Mouse (Mus musculus): ENCODE results near the gene Prl2c3.
"Not testable (repeated sequence)": the region's sequence is repeated elsewhere in the genome, so short reads cannot be mapped to it uniquely, and the experiment has no call there.

Gene Prl2c3

DNA sequence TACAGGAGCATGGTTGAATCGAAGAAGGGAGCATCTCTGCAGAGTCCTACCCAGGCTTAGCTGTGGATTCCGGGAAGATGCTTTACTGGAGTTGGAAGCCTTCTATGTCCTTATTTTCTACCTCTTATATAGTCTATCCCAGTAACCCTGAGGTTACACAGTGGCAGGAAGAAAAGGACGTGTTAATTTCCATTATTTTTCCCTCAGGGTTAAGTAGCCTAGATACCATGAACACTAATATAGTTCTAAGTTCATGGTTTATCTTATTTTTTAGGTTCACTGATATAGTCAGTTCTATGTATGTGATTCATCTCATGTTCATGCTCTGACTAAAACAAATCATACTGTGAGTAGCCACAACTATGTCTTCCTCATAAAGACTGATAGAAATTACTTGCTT lies at the start of gene Prl2c3:
Gene Prl2c3, minus strand, starts transcription at position 101 of the 400 bp plus-strand sequence.
- not testable (repeated sequence) for H3K27me3 ChIP-seq (ENCODE audit: control insufficient read depth, insufficient read depth, low read length, poor library complexity, severe bottlenecking); DNase-seq (ENCODE audit: low read depth, low spot score); H3K36me3 ChIP-seq (ENCODE audit: control insufficient read depth, insufficient read depth, low read length, poor library complexity, severe bottlenecking)

DNA sequence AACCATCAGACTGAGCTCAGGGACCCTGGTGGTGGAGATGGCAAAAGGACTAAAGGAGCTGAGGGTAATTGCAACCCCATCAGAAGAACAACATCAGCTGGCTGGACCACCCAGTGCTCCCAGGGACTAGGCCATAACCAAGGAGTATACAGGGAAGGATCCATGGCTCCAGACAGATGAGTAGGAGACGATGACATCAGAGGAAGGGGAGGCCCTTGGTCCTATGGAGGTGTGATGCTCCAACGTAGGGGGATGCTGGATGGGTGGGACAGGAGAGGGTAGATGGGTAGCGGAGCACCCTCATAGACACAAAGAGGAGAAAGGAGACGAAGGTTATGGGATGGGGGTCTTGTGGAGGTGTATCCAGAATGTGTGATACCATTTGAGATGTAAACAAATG lies 48.4 kb upstream of the Prl2c3 start:
- not testable (repeated sequence) for DNase-seq (ENCODE audit: low read depth, low spot score); H3K27me3 ChIP-seq (ENCODE audit: control insufficient read depth, insufficient read depth, low read length, poor library complexity, severe bottlenecking); H3K36me3 ChIP-seq (ENCODE audit: control insufficient read depth, insufficient read depth, low read length, poor library complexity, severe bottlenecking)

DNA sequence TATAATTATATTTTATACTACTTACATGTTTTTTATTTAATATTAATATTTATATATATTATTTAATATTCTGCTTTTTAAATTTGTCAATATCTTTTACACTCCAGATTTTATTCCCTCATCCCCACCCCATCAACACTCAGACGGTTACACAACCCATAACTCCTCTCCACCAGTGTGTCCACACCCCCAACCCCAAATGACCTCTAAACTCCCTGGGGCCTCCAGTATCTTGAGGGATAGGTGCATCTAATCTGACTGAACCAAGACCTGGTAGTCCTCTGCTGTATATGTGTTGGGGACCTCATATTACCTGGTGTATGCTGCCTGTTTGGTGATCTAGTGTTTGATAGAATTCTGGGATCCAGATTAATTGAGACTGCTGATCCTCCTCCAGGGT lies 44.8 kb upstream of the Prl2c3 start:
- not testable (repeated sequence) for H3K36me3 ChIP-seq (ENCODE audit: control insufficient read depth, insufficient read depth, low read length, poor library complexity, severe bottlenecking); DNase-seq (ENCODE audit: low read depth, low spot score); H3K27me3 ChIP-seq (ENCODE audit: control insufficient read depth, insufficient read depth, low read length, poor library complexity, severe bottlenecking)

DNA sequence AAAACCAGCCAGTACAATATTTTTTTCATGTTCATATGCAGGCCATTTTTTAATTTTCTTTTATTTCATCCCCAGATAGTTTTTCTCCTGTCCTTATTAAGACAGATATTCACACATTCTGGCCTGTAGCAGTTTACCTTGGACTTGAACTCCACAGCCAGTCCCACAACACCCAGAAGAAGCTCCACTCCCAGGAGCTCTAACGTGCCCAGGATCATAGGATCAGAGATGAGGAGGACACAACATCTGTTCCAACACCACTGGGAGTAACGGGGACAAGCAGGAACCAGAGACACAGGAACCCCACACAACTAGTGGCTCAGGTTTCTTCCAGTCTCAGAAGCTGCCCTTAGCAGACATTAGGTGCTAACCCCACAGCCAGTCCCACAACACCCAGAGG lies 37.7 kb upstream of the Prl2c3 start:
- H3K36me3 ChIP-seq (ENCODE audit: control insufficient read depth, insufficient read depth, low read length, poor library complexity, severe bottlenecking); DNase-seq (ENCODE audit: low read depth, low spot score); H3K27me3 ChIP-seq (ENCODE audit: control insufficient read depth, insufficient read depth, low read length, poor library complexity, severe bottlenecking): not testable (repeated sequence)

DNA sequence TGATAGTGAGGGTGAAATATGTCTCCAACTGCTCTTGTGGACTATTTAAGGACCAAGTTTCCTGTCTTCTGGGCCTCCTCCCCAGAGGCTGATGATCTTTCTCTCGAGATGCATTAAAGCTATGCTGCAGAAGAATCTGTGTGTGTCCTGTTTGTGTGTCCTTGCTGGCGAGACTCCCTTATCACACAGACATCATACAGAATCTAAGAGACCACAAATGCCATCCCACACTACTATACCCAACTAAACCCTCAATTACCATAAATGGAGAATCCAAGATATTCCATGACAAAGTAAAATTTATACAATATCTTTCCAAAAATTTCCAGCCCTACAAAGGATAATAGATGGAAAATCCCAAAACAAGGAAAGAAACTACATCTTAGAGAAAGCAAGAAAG lies 31.9 kb upstream of the Prl2c3 start:
- Histone ChIP-seq H3K36me3 (ENCODE audit: control insufficient read depth, insufficient read depth, low read length, poor library complexity, severe bottlenecking) (no peaks in the 10 kb centered on the region), H3K27me3 (ENCODE audit: control insufficient read depth, insufficient read depth, low read length, poor library complexity, severe bottlenecking) (no peaks in the 10 kb centered on the region)
- no peak for DNase-seq (ENCODE audit: low read depth, low spot score)

DNA sequence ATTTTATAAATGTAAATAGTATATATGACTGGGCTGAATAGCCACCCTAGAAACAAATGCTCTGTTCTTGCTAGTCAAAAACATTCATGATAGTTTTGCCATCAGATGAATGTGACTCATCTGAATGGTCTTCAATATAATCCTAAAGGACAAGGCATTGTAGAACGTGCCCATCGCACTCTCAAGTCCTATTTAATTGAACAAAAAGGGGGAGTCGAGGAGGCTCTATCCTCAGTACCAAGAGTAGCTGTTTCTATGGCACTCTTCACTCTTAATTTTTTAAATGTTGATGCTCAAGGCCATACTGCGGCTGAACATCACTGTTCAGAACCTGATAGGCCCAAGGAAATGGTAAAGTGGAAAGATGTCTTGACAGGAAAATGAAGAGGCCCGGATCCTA lies 29.2 kb upstream of the Prl2c3 start:
- Histone ChIP-seq H3K36me3 (ENCODE audit: control insufficient read depth, insufficient read depth, low read length, poor library complexity, severe bottlenecking) (no peaks in the 10 kb centered on the region), H3K27me3 (ENCODE audit: control insufficient read depth, insufficient read depth, low read length, poor library complexity, severe bottlenecking) (no peaks in the 10 kb centered on the region)
- no peak for DNase-seq (ENCODE audit: low read depth, low spot score)

DNA sequence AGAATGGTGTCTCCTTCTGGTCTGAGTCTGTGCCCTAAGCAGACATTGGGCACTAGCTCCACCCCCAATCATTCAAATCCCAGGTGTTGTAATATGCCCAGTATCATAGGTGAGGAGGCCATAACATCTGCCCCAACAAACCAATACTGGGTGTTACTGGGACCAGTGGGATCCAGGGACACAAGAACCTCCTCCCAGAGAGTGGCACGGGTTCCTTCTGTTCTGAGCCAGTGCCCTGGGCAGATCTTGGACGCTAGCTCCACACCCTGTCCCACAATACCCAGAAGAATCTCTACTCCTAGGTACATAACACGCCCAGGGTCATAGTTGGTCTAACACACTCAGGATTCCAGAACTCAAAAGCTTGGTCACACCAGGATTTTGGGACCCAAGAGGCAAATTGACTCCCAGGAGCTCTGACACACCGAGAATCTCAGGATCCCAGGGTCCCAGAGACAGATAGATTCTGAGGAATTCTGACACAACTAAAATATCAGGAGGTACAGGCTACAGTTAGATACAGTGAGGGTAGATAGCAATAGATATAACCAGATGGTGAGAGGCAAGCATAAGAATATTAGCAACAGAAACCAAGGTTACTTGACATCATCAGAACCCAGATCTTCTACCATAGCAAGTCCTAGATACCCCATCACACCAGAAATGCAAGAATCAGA lies 24.8 kb upstream of the Prl2c3 start:
- H3K27me3 ChIP-seq (ENCODE audit: control insufficient read depth, insufficient read depth, low read length, poor library complexity, severe bottlenecking); DNase-seq (ENCODE audit: low read depth, low spot score); H3K36me3 ChIP-seq (ENCODE audit: control insufficient read depth, insufficient read depth, low read length, poor library complexity, severe bottlenecking): not testable (repeated sequence)

DNA sequence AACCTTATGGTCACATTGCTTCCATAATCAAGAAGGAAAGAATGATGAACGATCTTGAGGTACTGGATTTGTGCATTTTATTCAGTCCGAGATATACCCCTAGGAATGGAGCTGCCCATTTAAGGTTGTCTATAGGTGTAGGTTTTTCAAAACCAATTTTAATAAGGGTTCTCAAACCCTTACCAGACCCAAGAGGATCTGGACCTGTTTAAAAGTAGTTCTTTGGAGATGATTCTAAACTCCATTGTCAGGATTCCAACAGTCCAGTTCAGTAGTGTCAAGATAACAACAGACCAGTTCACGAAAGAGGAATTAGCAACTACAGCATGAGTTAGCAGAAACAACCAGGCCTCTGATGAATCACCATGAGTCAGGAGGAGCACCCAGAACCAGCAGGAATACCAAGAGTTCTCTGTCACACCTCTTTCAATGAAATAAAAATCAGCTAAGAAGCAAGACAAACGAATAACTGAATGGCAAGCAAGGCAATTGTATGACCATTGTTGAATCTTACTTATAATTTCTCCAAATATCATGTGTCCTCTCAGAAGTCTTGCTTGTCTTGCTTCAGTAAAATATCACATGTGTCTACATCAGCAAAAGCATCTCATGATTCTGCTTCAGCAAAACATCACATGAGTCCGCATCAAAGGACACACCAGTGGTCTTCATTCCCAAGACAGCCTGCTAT lies 14.0 kb upstream of the Prl2c3 start:
- not testable (repeated sequence) for H3K36me3 ChIP-seq (ENCODE audit: control insufficient read depth, insufficient read depth, low read length, poor library complexity, severe bottlenecking); DNase-seq (ENCODE audit: low read depth, low spot score); H3K27me3 ChIP-seq (ENCODE audit: control insufficient read depth, insufficient read depth, low read length, poor library complexity, severe bottlenecking)

DNA sequence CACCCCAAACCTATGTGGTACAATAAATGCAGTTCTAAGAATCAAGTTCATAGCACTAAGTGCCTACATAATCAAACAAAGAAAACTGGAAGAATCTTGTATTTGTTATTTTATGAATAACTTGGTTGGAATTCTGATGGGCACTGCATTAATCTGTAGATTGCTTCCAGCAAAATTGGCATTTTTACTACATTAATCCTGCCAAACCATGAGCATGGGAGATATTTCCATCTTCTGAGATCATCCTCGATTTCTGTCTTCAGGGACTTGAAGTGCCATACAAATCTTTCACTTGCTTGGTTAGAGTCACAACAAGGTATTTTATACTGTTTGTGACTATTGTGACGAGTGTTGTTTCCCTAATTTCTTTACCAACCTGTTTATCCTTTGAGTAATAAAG lies 9.7 kb upstream of the Prl2c3 start:
- H3K27me3 ChIP-seq (ENCODE audit: control insufficient read depth, insufficient read depth, low read length, poor library complexity, severe bottlenecking): no peaks in the 10 kb centered on the region
- H3K36me3 ChIP-seq (ENCODE audit: control insufficient read depth, insufficient read depth, low read length, poor library complexity, severe bottlenecking): no peaks in the 10 kb centered on the region
- no peak for DNase-seq (ENCODE audit: low read depth, low spot score)

DNA sequence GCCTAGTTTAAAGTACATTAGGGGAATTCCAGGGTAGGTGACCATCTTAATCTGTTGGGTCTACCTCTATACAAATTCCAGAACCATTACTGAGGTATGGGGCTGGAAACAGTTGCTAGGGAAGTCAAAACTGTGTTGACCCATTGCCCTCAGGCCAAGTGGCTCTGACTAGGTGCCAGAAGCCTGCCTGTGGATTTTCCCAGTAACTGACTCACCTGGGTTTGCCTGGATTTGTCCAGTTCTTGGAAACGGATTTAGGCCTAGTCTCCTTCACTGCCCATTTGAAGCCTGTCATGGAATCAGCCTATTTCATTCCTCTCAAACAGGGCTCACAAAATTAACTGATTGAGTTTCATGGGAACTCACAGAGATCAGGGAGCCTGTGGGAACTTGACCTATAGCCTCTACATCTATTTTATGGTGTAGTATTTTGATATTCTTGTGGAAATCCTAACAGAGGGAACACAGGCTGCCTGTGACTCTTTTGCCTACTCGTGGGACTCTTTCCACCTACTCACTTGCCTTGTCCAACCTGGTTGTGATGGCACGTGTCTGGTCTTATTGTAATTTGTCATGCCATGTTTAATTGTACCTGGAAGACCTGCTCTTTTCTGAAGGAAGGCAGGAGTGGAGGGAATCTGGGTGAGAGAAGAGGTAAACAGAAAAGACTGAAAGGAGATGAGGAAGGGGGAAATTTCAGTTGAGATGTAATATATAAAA lies 9.1 kb upstream of the Prl2c3 start:
- H3K36me3 ChIP-seq (ENCODE audit: control insufficient read depth, insufficient read depth, low read length, poor library complexity, severe bottlenecking); DNase-seq (ENCODE audit: low read depth, low spot score); H3K27me3 ChIP-seq (ENCODE audit: control insufficient read depth, insufficient read depth, low read length, poor library complexity, severe bottlenecking): not testable (repeated sequence)

DNA sequence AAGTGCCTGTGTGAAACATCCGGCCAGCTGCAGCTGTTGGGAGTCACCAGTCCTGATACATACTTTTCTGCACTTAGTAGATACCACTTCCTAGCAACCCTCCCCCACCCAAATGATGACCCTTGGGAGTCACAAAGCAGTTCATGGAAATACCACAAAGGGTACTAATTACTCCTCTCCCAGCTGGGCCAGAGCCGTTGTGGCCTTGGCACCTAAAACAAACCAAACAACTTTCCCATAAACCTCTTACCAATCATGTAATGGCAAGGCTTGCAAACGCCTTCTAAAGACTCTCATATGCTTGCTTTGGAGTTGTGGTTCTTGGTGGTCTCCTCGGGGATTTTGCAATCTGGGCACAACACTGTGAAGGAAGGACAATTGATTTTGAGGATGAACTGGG lies 6.6 kb upstream of the Prl2c3 start:
- H3K36me3 ChIP-seq (ENCODE audit: control insufficient read depth, insufficient read depth, low read length, poor library complexity, severe bottlenecking); DNase-seq (ENCODE audit: low read depth, low spot score); H3K27me3 ChIP-seq (ENCODE audit: control insufficient read depth, insufficient read depth, low read length, poor library complexity, severe bottlenecking): not testable (repeated sequence)

DNA sequence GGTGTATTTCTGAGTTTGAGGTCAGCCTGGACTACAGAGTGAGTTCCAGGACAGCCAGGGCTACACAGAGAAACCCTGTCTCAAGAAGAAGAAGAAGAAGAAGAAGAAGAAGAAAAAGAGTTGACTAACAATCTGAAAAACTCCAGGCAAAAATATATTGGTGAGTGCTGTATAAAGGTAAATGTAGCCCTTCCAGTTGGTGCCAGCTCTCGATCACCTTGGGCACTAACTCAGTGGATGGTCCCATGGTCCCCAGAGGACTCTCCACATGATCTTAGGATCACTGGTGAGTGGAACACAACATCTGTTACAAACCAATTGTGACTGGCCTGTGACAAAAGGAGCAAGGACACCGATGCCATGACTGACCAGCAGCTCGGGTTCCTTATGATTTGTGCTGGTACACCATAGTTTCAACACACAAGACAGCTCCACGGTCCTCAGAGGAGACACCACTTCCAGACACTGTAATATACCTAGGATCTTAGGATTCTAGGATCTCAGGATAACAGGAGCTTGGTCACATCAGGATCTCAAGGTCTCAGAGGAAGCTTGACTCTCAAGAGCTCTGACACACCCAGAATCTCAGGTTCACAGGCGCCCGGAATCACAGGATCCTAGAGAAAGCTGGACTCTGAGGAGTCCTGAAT lies 30.3 kb downstream of the Prl2c3 start:
- H3K36me3 ChIP-seq (ENCODE audit: control insufficient read depth, insufficient read depth, low read length, poor library complexity, severe bottlenecking); DNase-seq (ENCODE audit: low read depth, low spot score); H3K27me3 ChIP-seq (ENCODE audit: control insufficient read depth, insufficient read depth, low read length, poor library complexity, severe bottlenecking): not testable (repeated sequence)

Measured in splenic B cell, adult 2 months (primary cell).